Mouse (Mus musculus) lung, postnatal 0 days (tissue): ENCODE results near the gene Drd4. TPM values are rescaled to one million over a fixed set of nuclear protein-coding genes. Genes with fewer than 3 reads are reported as not detected.
A peak's percentile ranks its signal among the peaks of the same experiment; 100 is the strongest.

Experiments
- ATAC-seq: fragments of 200-750 bp; cut with Nextera tagmentation; 2 replicates; pipeline ENCODE4 v1.8.0; 2017; ENCODE audit warnings: moderate library complexity
- DNase-seq: peaks from one replicate; pipeline ENCODE4 v3.0.0-alpha.2; 2016; ENCODE audit warnings: low spot score
- H3K27ac ChIP-seq: fragments of 300-500 bp; sonication (generic); 2 replicates; pipeline ENCODE4 v1.5.1; 2014; ENCODE audit warnings: antibody characterized with exemption, mild to moderate bottlenecking, low read length, mixed read lengths
- H3K27me3 ChIP-seq: fragments of 300-500 bp; sonication (generic); replicated peaks from 2 replicates; pipeline ENCODE4 v1.6.1; 2014; ENCODE audit warnings: low read length, mixed read lengths; ENCODE audit not compliant: insufficient read depth
- H3K36me3 ChIP-seq: fragments of 300-500 bp; sonication (generic); 2 replicates; pipeline ENCODE4 v1.6.1; 2014; ENCODE audit warnings: low read length, mixed read lengths; ENCODE audit not compliant: insufficient read depth
- H3K4me1 ChIP-seq: fragments of 300-500 bp; sonication (generic); 2 replicates; pipeline ENCODE4 v1.6.1; 2014; ENCODE audit warnings: antibody characterized with exemption, low read depth, low read length, mixed read lengths; ENCODE audit not compliant: insufficient read depth
- H3K4me2 ChIP-seq: fragments of 300-500 bp; sonication (generic); replicated peaks from 2 replicates; pipeline ENCODE4 v1.6.1; 2014; ENCODE audit warnings: low read depth, mild to moderate bottlenecking, low read length, moderate library complexity, mixed read lengths
- H3K4me3 ChIP-seq: fragments of 300-500 bp; sonication (generic); 2 replicates; pipeline ENCODE4 v1.5.1; 2014; ENCODE audit warnings: low read depth, low read length
- H3K9ac ChIP-seq: fragments of 300-500 bp; sonication (generic); replicated peaks from 2 replicates; pipeline ENCODE4 v1.6.1; 2014; ENCODE audit warnings: low read depth, mild to moderate bottlenecking
- H3K9me3 ChIP-seq: fragments of 300-500 bp; sonication (generic); 2 replicates; pipeline ENCODE4 v1.6.1; 2016; ENCODE audit warnings: low read length, mixed read lengths
- CTCF ChIP-seq: IDR thresholded peaks from 2 replicates; pipeline ENCODE4 v1.5.1; 2016; ENCODE audit warnings: antibody characterized with exemption, mild to moderate bottlenecking
- EP300 ChIP-seq: IDR thresholded peaks from 2 replicates; pipeline ENCODE4 v1.6.1; 2016; ENCODE audit warnings: antibody characterized with exemption, mild to moderate bottlenecking, control low read depth
- WGBS: fragments of 180-500 bp; shearing (Covaris S2); extraction: QIAGEN DNeasy Blood & Tissue Kit; methylation state at CpG from one replicate; pipeline ENCODE4 v1.1.7; 2014; 5-methylcytosine and 5-hydroxymethylcytosine counted together
- polyA plus RNA-seq: library from polyadenylated mRNA; unstranded; fragments of >200 nt; fragmentation: Nextera tagmentation; extraction: Ambion mirVana; gene quantifications from 2 replicates; pipeline ENCODE4 v1.2.1, GENCODE M21; 2015

The Drd4 gene
- polyA plus RNA-seq, 1 experiment from 2014 or later: 0.12 TPM

GRCm38 (mm10) chr7:141341689-141342226 is 50.0 kb downstream of the Drd4 start:
- H3K36me3 ChIP-seq: no peaks in the 10 kb centered on the region
- H3K9me3 ChIP-seq: no peaks in the 10 kb centered on the region
- H3K4me2 ChIP-seq: no peak overlapping the region
- TF ChIP-seq EP300: no peak
- TF ChIP-seq CTCF: no peak
- no peaks in the 10 kb centered on the region for H3K27me3 ChIP-seq
- no peak overlapping the region for H3K9ac ChIP-seq
- peak; percentile 36 for DNase-seq
- peaks cover 10% of the 10 kb centered on the region for H3K4me1 ChIP-seq
- H3K4me3 ChIP-seq: no peak overlapping the region
- WGBS: 54% methylated on average over 10 of the region's 10 CpGs
- 0 out of 2 replicates have a peak overlapping the region, but pooled peaks have one; percentile 62 for H3K27ac ChIP-seq
- peak; percentile 14; the same call in 1 of the 2 replicates for ATAC-seq

GRCm38 (mm10) chr7:141343230-141343629 is 51.4 kb downstream of the Drd4 start:
- TF ChIP-seq EP300: no peak
- no peak for TF ChIP-seq CTCF
- no peaks in the 10 kb centered on the region for H3K27me3 ChIP-seq
- no peak overlapping the region for H3K4me2 ChIP-seq
- WGBS: 71% methylated on average over 2 of the region's 2 CpGs
- no peak for DNase-seq
- no peak overlapping the region for H3K4me3 ChIP-seq
- no peak overlapping the region for H3K9ac ChIP-seq
- no peak for ATAC-seq
- H3K9me3 ChIP-seq: no peaks in the 10 kb centered on the region
- no peak overlapping the region for H3K27ac ChIP-seq
- no peaks in the 10 kb centered on the region for H3K36me3 ChIP-seq
- peaks cover 3% of the 10 kb centered on the region; the same call in 1 of the 2 replicates for H3K4me1 ChIP-seq

GRCm38 (mm10) chr7:141343696-141344095 is 51.9 kb downstream of the Drd4 start:
- Histone ChIP-seq H3K4me3 (no peak overlapping the region), H3K9me3 (no peaks in the 10 kb centered on the region), H3K4me1 (no peaks in the 10 kb centered on the region), H3K4me2 (no peak overlapping the region), H3K9ac (no peak overlapping the region), H3K27ac (no peak overlapping the region), H3K36me3 (no peaks in the 10 kb centered on the region), H3K27me3 (no peaks in the 10 kb centered on the region)
- no peak for TF ChIP-seq EP300
- no peak for TF ChIP-seq CTCF
- ATAC-seq (no peak), DNase-seq (no peak)
- 66% methylated on average over 7 of the region's 7 CpGs for WGBS

GRCm38 (mm10) chr7:141344787-141345186 is 53.0 kb downstream of the Drd4 start:
- Histone ChIP-seq H3K4me1 (no peaks in the 10 kb centered on the region), H3K4me3 (no peak overlapping the region), H3K4me2 (no peak overlapping the region), H3K9ac (no peak overlapping the region), H3K36me3 (no peaks in the 10 kb centered on the region), H3K9me3 (no peaks in the 10 kb centered on the region), H3K27ac (no peak overlapping the region), H3K27me3 (no peaks in the 10 kb centered on the region)
- DNase-seq: no peak
- TF ChIP-seq CTCF (no peak), EP300 (no peak)
- no peak for ATAC-seq
- 86% methylated on average over 5 of the region's 5 CpGs for WGBS

Other genes with a start within 250 kb of the Drd4 start
- 0.13 and 0.20 TPM in 2 replicates for gene B4galnt4, start 230.9 kb upstream of the Drd4 start, polyA plus RNA-seq
- gene Pkp3, start 213.8 kb upstream of the Drd4 start, polyA plus RNA-seq: 14.4 and 15.3 TPM in 2 replicates
- gene Sigirr, start 191.4 kb upstream of the Drd4 start, polyA plus RNA-seq: 27.1 and 30.5 TPM in 2 replicates
- gene Ano9, start 174.2 kb upstream of the Drd4 start, polyA plus RNA-seq: 1.5 and 3.1 TPM in 2 replicates
- gene Ptdss2, start 169.6 kb upstream of the Drd4 start, polyA plus RNA-seq: 39.1 and 45.7 TPM in 2 replicates
- 181 and 187 TPM in 2 replicates for gene Rnh1, start 119.1 kb upstream of the Drd4 start, polyA plus RNA-seq
- gene Hras, start 98.0 kb upstream of the Drd4 start, polyA plus RNA-seq: 121 and 126 TPM in 2 replicates
- gene Lrrc56, start 97.8 kb upstream of the Drd4 start, polyA plus RNA-seq: 6.8 and 7.4 TPM in 2 replicates
- 0.97 and 1.0 TPM in 2 replicates for gene Lmntd2, start 77.9 kb upstream of the Drd4 start, polyA plus RNA-seq
- 93.6 and 98.7 TPM in 2 replicates for gene Rassf7, start 76.1 kb upstream of the Drd4 start, polyA plus RNA-seq
- gene Phrf1, start 63.2 kb upstream of the Drd4 start, polyA plus RNA-seq: 26.6 and 32.0 TPM in 2 replicates
- gene Irf7, start 25.5 kb upstream of the Drd4 start, polyA plus RNA-seq: 12.6 and 15.8 TPM in 2 replicates
- not detected in 2 replicates for gene Cdhr5, start 15.2 kb upstream of the Drd4 start, polyA plus RNA-seq
- gene Sct, start 12.9 kb upstream of the Drd4 start, polyA plus RNA-seq: 1.0 and 1.3 TPM in 2 replicates
- gene Deaf1, start 35.7 kb downstream of the Drd4 start, polyA plus RNA-seq: 35.7 and 40.8 TPM in 2 replicates
- 34.7 and 44.1 TPM in 2 replicates for gene Tmem80, start 35.7 kb downstream of the Drd4 start, polyA plus RNA-seq
- gene Eps8l2, start 46.9 kb downstream of the Drd4 start, polyA plus RNA-seq: 67.6 and 73.1 TPM in 2 replicates
- gene Taldo1, start 100.2 kb downstream of the Drd4 start, polyA plus RNA-seq: 260 and 276 TPM in 2 replicates
- gene Gatd1, start 122.1 kb downstream of the Drd4 start, polyA plus RNA-seq: 49.8 and 52.3 TPM in 2 replicates
- gene Cend1, start 137.5 kb downstream of the Drd4 start, polyA plus RNA-seq: 0.25 TPM in 2 replicates
- 9.8 and 12.3 TPM in 2 replicates for gene Slc25a22, start 145.9 kb downstream of the Drd4 start, polyA plus RNA-seq
- gene Pidd1, start 152.0 kb downstream of the Drd4 start, polyA plus RNA-seq: 1.7 and 1.8 TPM in 2 replicates
- 878 and 910 TPM in 2 replicates for gene Rplp2, start 155.4 kb downstream of the Drd4 start, polyA plus RNA-seq
- 96.0 and 116 TPM in 2 replicates for gene Pnpla2, start 163.2 kb downstream of the Drd4 start, polyA plus RNA-seq
- 74.9 and 82.0 TPM in 2 replicates for gene Cracr2b, start 169.1 kb downstream of the Drd4 start, polyA plus RNA-seq
- gene Cd151, start 175.4 kb downstream of the Drd4 start, polyA plus RNA-seq: 45.1 and 49.6 TPM in 2 replicates
- 48.0 and 50.5 TPM in 2 replicates for gene Polr2l, start 183.1 kb downstream of the Drd4 start, polyA plus RNA-seq
- 100 and 107 TPM in 2 replicates for gene Tspan4, start 183.2 kb downstream of the Drd4 start, polyA plus RNA-seq
- gene Chid1, start 247.9 kb downstream of the Drd4 start, polyA plus RNA-seq: 15.6 and 20.2 TPM in 2 replicates